Mouse (Mus musculus) hindbrain, embryonic 12.5 days (tissue): ENCODE measurements around the gene Bpnt1. TPM values are rescaled to one million over a fixed set of nuclear protein-coding genes. Genes with fewer than 3 reads are reported as not detected.
"Not testable (repeated sequence)": the region's sequence is repeated elsewhere in the genome, so short reads cannot be mapped to it uniquely, and the experiment has no call there.

ENCODE experiments used
- ATAC-seq: fragments of 200-750 bp; cut with Nextera tagmentation; 2 replicates; pipeline ENCODE4 v1.8.0; 2017; ENCODE audit warnings: moderate TSS enrichment; ENCODE audit not compliant: low FRiP score
- H3K27ac ChIP-seq: fragments of 300-500 bp; sonication (generic); 2 replicates; pipeline ENCODE4 v1.5.1; 2016; ENCODE audit warnings: mild to moderate bottlenecking
- H3K27me3 ChIP-seq: fragments of 300-500 bp; sonication (generic); 2 replicates; pipeline ENCODE4 v1.6.1; 2016; ENCODE audit warnings: mild to moderate bottlenecking
- H3K36me3 ChIP-seq: fragments of 300-500 bp; sonication (generic); 2 replicates; pipeline ENCODE4 v1.6.1; 2016; ENCODE audit warnings: mild to moderate bottlenecking
- H3K4me1 ChIP-seq: fragments of 300-500 bp; sonication (generic); 2 replicates; pipeline ENCODE4 v1.6.1; 2016
- H3K4me2 ChIP-seq: fragments of 300-500 bp; sonication (generic); replicated peaks from 2 replicates; pipeline ENCODE4 v1.6.1; 2016; ENCODE audit warnings: mild to moderate bottlenecking
- H3K4me3 ChIP-seq: fragments of 300-500 bp; sonication (generic); 2 replicates; pipeline ENCODE4 v1.5.1; 2016; ENCODE audit warnings: mild to moderate bottlenecking
- H3K9ac ChIP-seq: fragments of 300-500 bp; sonication (generic); 2 replicates; pipeline ENCODE4 v1.6.1; 2016; ENCODE audit warnings: mild to moderate bottlenecking, moderate library complexity
- H3K9me3 ChIP-seq: fragments of 300-500 bp; sonication (generic); replicated peaks from 2 replicates; pipeline ENCODE4 v1.6.1; 2016; ENCODE audit warnings: mild to moderate bottlenecking
- WGBS: fragments of 180-500 bp; shearing (Covaris S2); methylation state at CpG from one replicate; pipeline ENCODE4 v1.1.7; 2016; 5-methylcytosine and 5-hydroxymethylcytosine counted together
- polyA plus RNA-seq: library from polyadenylated mRNA; unstranded; fragments of >200 nt; fragmentation: Nextera tagmentation; extraction: Ambion mirVana; gene quantifications from 2 replicates; pipeline ENCODE4 v1.2.1, GENCODE M21; 2016

The Bpnt1 gene
- polyA plus RNA-seq, 1 experiment from 2014 or later = 32.5 TPM

- H3K36me3 ChIP-seq = peaks cover 31% of the 10 kb centered on the region
- WGBS = 94% methylated on average over 7 of the region's 7 CpGs
Measured at GRCm38 (mm10) chr1:185307645-185308044, 24.3 kb upstream of the Bpnt1 start.

GRCm38 (mm10) chr1:185308334-185308733 lies 23.6 kb upstream of the Bpnt1 start:
- no peaks in the 10 kb centered on the region for H3K4me1 ChIP-seq
- WGBS = 99% methylated on average over 2 of the region's 2 CpGs

More at GRCm38 (mm10) chr1:185307645-185308044, 24.3 kb upstream of the Bpnt1 start:
- Histone ChIP-seq H3K27ac (no peak overlapping the region), H3K27me3 (no peaks in the 10 kb centered on the region), H3K9me3 (no peaks in the 10 kb centered on the region), H3K4me2 (no peak overlapping the region), H3K4me1 (no peaks in the 10 kb centered on the region), H3K4me3 (no peak overlapping the region), H3K9ac (no peak overlapping the region)
- no peak for ATAC-seq

GRCm38 (mm10) chr1:185308908-185309307 lies 23.0 kb upstream of the Bpnt1 start:
- no peak overlapping the region for H3K4me2 ChIP-seq
- no peak overlapping the region for H3K4me3 ChIP-seq
- peaks cover 34% of the 10 kb centered on the region for H3K36me3 ChIP-seq
- no peak overlapping the region for H3K9ac ChIP-seq
- no peak overlapping the region for H3K27ac ChIP-seq
- 76% methylated on average over 4 of the region's 4 CpGs for WGBS
- no peaks in the 10 kb centered on the region for H3K4me1 ChIP-seq
- H3K27me3 ChIP-seq = no peaks in the 10 kb centered on the region
- H3K9me3 ChIP-seq = no peaks in the 10 kb centered on the region
- no peak for ATAC-seq

More at GRCm38 (mm10) chr1:185308334-185308733, 23.6 kb upstream of the Bpnt1 start:
- no peak overlapping the region for H3K27ac ChIP-seq
- no peaks in the 10 kb centered on the region for H3K9me3 ChIP-seq
- ATAC-seq = no peak
- H3K36me3 ChIP-seq = peaks cover 31% of the 10 kb centered on the region
- no peak overlapping the region for H3K9ac ChIP-seq
- H3K4me2 ChIP-seq = no peak overlapping the region
- no peaks in the 10 kb centered on the region for H3K27me3 ChIP-seq
- H3K4me3 ChIP-seq = no peak overlapping the region

GRCm38 (mm10) chr1:185311949-185312348 lies 20.0 kb upstream of the Bpnt1 start:
- Histone ChIP-seq H3K4me2 (no peak overlapping the region), H3K27ac (no peak overlapping the region), H3K4me3 (no peak overlapping the region), H3K36me3 (peaks cover 37% of the 10 kb centered on the region), H3K27me3 (no peaks in the 10 kb centered on the region), H3K9ac (no peak overlapping the region), H3K4me1 (no peaks in the 10 kb centered on the region), H3K9me3 (no peaks in the 10 kb centered on the region)
- no peak for ATAC-seq
- WGBS = 94% methylated on average over 9 of the region's 9 CpGs

GRCm38 (mm10) chr1:185314546-185314945 lies 17.4 kb upstream of the Bpnt1 start:
- Histone ChIP-seq H3K9me3 (no peaks in the 10 kb centered on the region), H3K36me3 (peaks cover 44% of the 10 kb centered on the region), H3K4me1 (no peaks in the 10 kb centered on the region), H3K27me3 (no peaks in the 10 kb centered on the region), H3K9ac (no peak overlapping the region), H3K27ac (no peak overlapping the region), H3K4me3 (no peak overlapping the region), H3K4me2 (no peak overlapping the region)
- 87% methylated on average over 4 of the region's 4 CpGs for WGBS
- ATAC-seq = no peak

- H3K9ac ChIP-seq = no peak overlapping the region
- WGBS = 87% methylated on average over 16 of the region's 16 CpGs
- H3K4me3 ChIP-seq = no peak overlapping the region
- H3K36me3 ChIP-seq = peaks cover 57% of the 10 kb centered on the region
- H3K27ac ChIP-seq = no peak overlapping the region
- no peaks in the 10 kb centered on the region for H3K9me3 ChIP-seq
- H3K4me2 ChIP-seq = no peak overlapping the region
- H3K27me3 ChIP-seq = no peaks in the 10 kb centered on the region
- no peaks in the 10 kb centered on the region for H3K4me1 ChIP-seq
- no peak for ATAC-seq
Measured at GRCm38 (mm10) chr1:185315846-185316568, 15.9 kb upstream of the Bpnt1 start.

GRCm38 (mm10) chr1:185327754-185328345 lies 4.1 kb upstream of the Bpnt1 start:
- H3K4me3 ChIP-seq = peak overlapping the region; percentile 95; the same call in 1 of the 2 replicates
- H3K27ac ChIP-seq, H3K9me3 ChIP-seq, ATAC-seq, H3K9ac ChIP-seq, H3K27me3 ChIP-seq: not testable (repeated sequence)
- 64% methylated on average over 3 of the region's 3 CpGs for WGBS
- H3K4me1 ChIP-seq = peaks cover 13% of the 10 kb centered on the region
- H3K4me2 ChIP-seq = peak overlapping the region; percentile 75
- peaks cover 35% of the 10 kb centered on the region for H3K36me3 ChIP-seq

- Histone ChIP-seq H3K36me3 (peaks cover 24% of the 10 kb centered on the region), H3K9me3 (no peaks in the 10 kb centered on the region), H3K27me3 (no peaks in the 10 kb centered on the region), H3K4me2 (peak within 1 kb of the TSS; percentile 75), H3K27ac (peak within 1 kb of the TSS; percentile 92), H3K4me3 (peak within 1 kb of the TSS; percentile 95), H3K4me1 (peaks cover 18% of the 10 kb centered on the region), H3K9ac (peak within 1 kb of the TSS; percentile 93)
- under 1% methylated on average over 76 of the region's 76 CpGs for WGBS
- ATAC-seq = peak; percentile 88
Measured at GRCm38 (mm10) chr1:185328721-185329610, 3.0 kb upstream of the Bpnt1 start, which contains the start of gene Iars2. Gene Iars2 (minus strand): TSS chr1:185329396.

- H3K9ac ChIP-seq = no peak overlapping the region
- no peak overlapping the region for H3K4me3 ChIP-seq
- no peaks in the 10 kb centered on the region for H3K9me3 ChIP-seq
- H3K4me2 ChIP-seq = peak overlapping the region; percentile 75; the same call in 1 of the 2 replicates
- no peak for ATAC-seq
- no peak overlapping the region for H3K27ac ChIP-seq
- H3K4me1 ChIP-seq = peaks cover 21% of the 10 kb centered on the region
- peaks cover 17% of the 10 kb centered on the region for H3K36me3 ChIP-seq
- WGBS = 90% methylated on average over 8 of the region's 8 CpGs
- H3K27me3 ChIP-seq = no peaks in the 10 kb centered on the region
Measured at GRCm38 (mm10) chr1:185329851-185330250, 2.1 kb upstream of the Bpnt1 start.

- WGBS = 51% methylated on average over 5 of the region's 5 CpGs
- Histone ChIP-seq H3K4me2 (peak overlapping the region; percentile 69), H3K27me3 (no peaks in the 10 kb centered on the region), H3K36me3 (peaks cover 7% of the 10 kb centered on the region), H3K27ac (no peak overlapping the region), H3K4me1 (peaks cover 24% of the 10 kb centered on the region), H3K4me3 (no peak overlapping the region), H3K9me3 (no peaks in the 10 kb centered on the region), H3K9ac (no peak overlapping the region)
- ATAC-seq = no peak
Measured at GRCm38 (mm10) chr1:185331364-185331763, 585 bp upstream of the Bpnt1 start.

GRCm38 (mm10) chr1:185333651-185334050 lies 1.7 kb downstream of the Bpnt1 start:
- peaks cover 5% of the 10 kb centered on the region; the same call in 1 of the 2 replicates for H3K36me3 ChIP-seq
- WGBS = 95% methylated on average over 5 of the region's 5 CpGs
- H3K4me2 ChIP-seq = no peak overlapping the region
- no peaks in the 10 kb centered on the region for H3K9me3 ChIP-seq
- no peak overlapping the region for H3K4me3 ChIP-seq
- no peak for ATAC-seq
- peaks cover 17% of the 10 kb centered on the region for H3K4me1 ChIP-seq
- H3K27me3 ChIP-seq = no peaks in the 10 kb centered on the region
- no peak overlapping the region for H3K27ac ChIP-seq
- 0 out of 2 replicates have a peak overlapping the region, but pooled peaks have one; percentile 41 for H3K9ac ChIP-seq

- 0 out of 2 replicates have a peak overlapping the region, but pooled peaks have one; percentile 41 for H3K9ac ChIP-seq
- WGBS = 88% methylated on average over 4 of the region's 4 CpGs
- no peak overlapping the region for H3K4me2 ChIP-seq
- no peak for ATAC-seq
- H3K36me3 ChIP-seq = peaks cover 8% of the 10 kb centered on the region; the same call in 1 of the 2 replicates
- H3K27ac ChIP-seq = no peak overlapping the region
- H3K27me3 ChIP-seq = no peaks in the 10 kb centered on the region
- H3K4me3 ChIP-seq = no peak overlapping the region
- H3K4me1 ChIP-seq = peaks cover 17% of the 10 kb centered on the region
- H3K9me3 ChIP-seq = no peaks in the 10 kb centered on the region
Measured at GRCm38 (mm10) chr1:185334136-185334535, 2.2 kb downstream of the Bpnt1 start.
